Mouse (Mus musculus): ENCODE data around the gene Vwa5b1. TPM values are rescaled to one million over a fixed set of nuclear protein-coding genes. Genes with fewer than 3 reads are reported as not detected.
A peak's percentile ranks its signal among the peaks of the same experiment; 100 is the strongest.

The Vwa5b1 gene
- 0.11 and 0.26 TPM in 2 replicates for polyA plus RNA-seq (2014; fragmentation: Nextera tagmentation; extraction: Ambion mirVana)

- H3K9me3 ChIP-seq (ENCODE audit: control insufficient read depth, low read length) = no peaks in the 10 kb centered on the region
- ATAC-seq (replicated peaks; ENCODE audit: low FRiP score, low TSS enrichment, low read depth) (no peak), DNase-seq (ENCODE audit: low spot score) (peak; percentile 52)
- H3K27me3 ChIP-seq (replicated peaks; ENCODE audit: control insufficient read depth, insufficient read depth, low read length) = no peaks in the 10 kb centered on the region
- 16% methylated on average over 8 of the region's 8 CpGs for WGBS
- no peak within 1 kb of the TSS for H3K4me2 ChIP-seq (ENCODE audit: low read length)
- no peaks in the 10 kb centered on the region for H3K36me3 ChIP-seq (ENCODE audit: control insufficient read depth, insufficient read depth, low read length)
- H3K4me3 ChIP-seq (ENCODE audit: low read depth, low read length) = no peak within 1 kb of the TSS
- H3K27ac ChIP-seq (ENCODE audit: low read depth) = no peak within 1 kb of the TSS
- no peak within 1 kb of the TSS for H3K9ac ChIP-seq (ENCODE audit: low read length)
- H3K4me1 ChIP-seq (replicated peaks; ENCODE audit: control insufficient read depth, insufficient read depth, low read length) = no peaks in the 10 kb centered on the region
Measured at GRCm38 (mm10) chr4:138635428-138636145, at the start of gene Vwa5b1. Vwa5b1 (minus strand) TSS chr4:138635884.

- no peak for DNase-seq (ENCODE audit: low spot score)
- WGBS = 58% methylated on average over 2 of the region's 2 CpGs
- Histone ChIP-seq H3K4me3 (ENCODE audit: low read depth, low read length) (no peak overlapping the region), H3K4me2 (ENCODE audit: low read length) (no peak overlapping the region), H3K36me3 (ENCODE audit: control insufficient read depth, insufficient read depth, low read length) (no peaks in the 10 kb centered on the region), H3K9me3 (ENCODE audit: control insufficient read depth, low read length) (no peaks in the 10 kb centered on the region), H3K4me1 (replicated peaks; ENCODE audit: control insufficient read depth, insufficient read depth, low read length) (no peaks in the 10 kb centered on the region), H3K9ac (ENCODE audit: low read length) (no peak overlapping the region), H3K27ac (ENCODE audit: low read depth) (no peak overlapping the region), H3K27me3 (replicated peaks; ENCODE audit: control insufficient read depth, insufficient read depth, low read length) (peaks cover 4% of the 10 kb centered on the region; the same call in 1 of the 2 replicates)
- no peak for ATAC-seq (replicated peaks; ENCODE audit: low FRiP score, low TSS enrichment, low read depth)
Measured at GRCm38 (mm10) chr4:138682760-138683159, 47.1 kb upstream of the Vwa5b1 start.

- H3K4me3 ChIP-seq (ENCODE audit: low read depth, low read length) = no peak overlapping the region
- no peaks in the 10 kb centered on the region for H3K36me3 ChIP-seq (ENCODE audit: control insufficient read depth, insufficient read depth, low read length)
- no peak for DNase-seq (ENCODE audit: low spot score)
- H3K9me3 ChIP-seq (ENCODE audit: control insufficient read depth, low read length) = no peaks in the 10 kb centered on the region
- H3K27me3 ChIP-seq (replicated peaks; ENCODE audit: control insufficient read depth, insufficient read depth, low read length) = peaks cover 8% of the 10 kb centered on the region; the same call in 1 of the 2 replicates
- no peak overlapping the region for H3K4me2 ChIP-seq (ENCODE audit: low read length)
- no peak overlapping the region for H3K9ac ChIP-seq (ENCODE audit: low read length)
- no peaks in the 10 kb centered on the region for H3K4me1 ChIP-seq (replicated peaks; ENCODE audit: control insufficient read depth, insufficient read depth, low read length)
- H3K27ac ChIP-seq (ENCODE audit: low read depth) = no peak overlapping the region
- 73% methylated on average over 4 of the region's 4 CpGs for WGBS
- ATAC-seq (replicated peaks; ENCODE audit: low FRiP score, low TSS enrichment, low read depth) = no peak
Measured at GRCm38 (mm10) chr4:138680124-138680523, 44.4 kb upstream of the Vwa5b1 start.

GRCm38 (mm10) chr4:138677579-138677978, 41.9 kb upstream of the Vwa5b1 start:
- Histone ChIP-seq H3K27me3 (replicated peaks; ENCODE audit: control insufficient read depth, insufficient read depth, low read length) (peaks cover 8% of the 10 kb centered on the region; the same call in 1 of the 2 replicates), H3K4me2 (ENCODE audit: low read length) (no peak overlapping the region), H3K4me1 (replicated peaks; ENCODE audit: control insufficient read depth, insufficient read depth, low read length) (no peaks in the 10 kb centered on the region), H3K27ac (ENCODE audit: low read depth) (no peak overlapping the region), H3K36me3 (ENCODE audit: control insufficient read depth, insufficient read depth, low read length) (no peaks in the 10 kb centered on the region), H3K4me3 (ENCODE audit: low read depth, low read length) (no peak overlapping the region), H3K9me3 (ENCODE audit: control insufficient read depth, low read length) (no peaks in the 10 kb centered on the region), H3K9ac (ENCODE audit: low read length) (no peak overlapping the region)
- 17% methylated on average over 16 of the region's 16 CpGs for WGBS
- DNase-seq (ENCODE audit: low spot score) (peak; percentile 63), ATAC-seq (replicated peaks; ENCODE audit: low FRiP score, low TSS enrichment, low read depth) (no peak)

- Histone ChIP-seq H3K27me3 (replicated peaks; ENCODE audit: control insufficient read depth, insufficient read depth, low read length) (peaks cover 8% of the 10 kb centered on the region; the same call in 1 of the 2 replicates), H3K9me3 (ENCODE audit: control insufficient read depth, low read length) (no peaks in the 10 kb centered on the region), H3K27ac (ENCODE audit: low read depth) (no peak overlapping the region), H3K4me2 (ENCODE audit: low read length) (no peak overlapping the region), H3K4me1 (replicated peaks; ENCODE audit: control insufficient read depth, insufficient read depth, low read length) (no peaks in the 10 kb centered on the region), H3K9ac (ENCODE audit: low read length) (no peak overlapping the region), H3K4me3 (ENCODE audit: low read depth, low read length) (no peak overlapping the region), H3K36me3 (ENCODE audit: control insufficient read depth, insufficient read depth, low read length) (no peaks in the 10 kb centered on the region)
- no peak for ATAC-seq (replicated peaks; ENCODE audit: low FRiP score, low TSS enrichment, low read depth)
- 12% methylated on average over 16 of the region's 16 CpGs for WGBS
- DNase-seq (ENCODE audit: low spot score) = peak; percentile 84
Measured at GRCm38 (mm10) chr4:138676480-138676879, 40.8 kb upstream of the Vwa5b1 start.

GRCm38 (mm10) chr4:138672160-138672559, 36.5 kb upstream of the Vwa5b1 start:
- Histone ChIP-seq H3K4me3 (ENCODE audit: low read depth, low read length) (no peak overlapping the region), H3K9me3 (ENCODE audit: control insufficient read depth, low read length) (no peaks in the 10 kb centered on the region), H3K36me3 (ENCODE audit: control insufficient read depth, insufficient read depth, low read length) (no peaks in the 10 kb centered on the region), H3K27ac (ENCODE audit: low read depth) (no peak overlapping the region), H3K4me1 (replicated peaks; ENCODE audit: control insufficient read depth, insufficient read depth, low read length) (no peaks in the 10 kb centered on the region), H3K27me3 (replicated peaks; ENCODE audit: control insufficient read depth, insufficient read depth, low read length) (no peaks in the 10 kb centered on the region), H3K4me2 (ENCODE audit: low read length) (no peak overlapping the region), H3K9ac (ENCODE audit: low read length) (no peak overlapping the region)
- 52% methylated on average over 4 of the region's 4 CpGs for WGBS
- DNase-seq (ENCODE audit: low spot score) (no peak), ATAC-seq (replicated peaks; ENCODE audit: low FRiP score, low TSS enrichment, low read depth) (no peak)

- WGBS = 61% methylated on average over 11 of the region's 11 CpGs
- no peaks in the 10 kb centered on the region for H3K27me3 ChIP-seq (replicated peaks; ENCODE audit: control insufficient read depth, insufficient read depth, low read length)
- peak; percentile 59; the same call in 1 of the 2 replicates for ATAC-seq (replicated peaks; ENCODE audit: low FRiP score, low TSS enrichment, low read depth)
Measured at GRCm38 (mm10) chr4:138670093-138670889, 34.6 kb upstream of the Vwa5b1 start.

GRCm38 (mm10) chr4:138666521-138666920, 30.8 kb upstream of the Vwa5b1 start:
- Histone ChIP-seq H3K4me2 (ENCODE audit: low read length) (no peak overlapping the region), H3K27me3 (replicated peaks; ENCODE audit: control insufficient read depth, insufficient read depth, low read length) (no peaks in the 10 kb centered on the region), H3K9ac (ENCODE audit: low read length) (no peak overlapping the region), H3K9me3 (ENCODE audit: control insufficient read depth, low read length) (no peaks in the 10 kb centered on the region), H3K27ac (ENCODE audit: low read depth) (no peak overlapping the region), H3K4me3 (ENCODE audit: low read depth, low read length) (no peak overlapping the region), H3K4me1 (replicated peaks; ENCODE audit: control insufficient read depth, insufficient read depth, low read length) (no peaks in the 10 kb centered on the region), H3K36me3 (ENCODE audit: control insufficient read depth, insufficient read depth, low read length) (no peaks in the 10 kb centered on the region)
- ATAC-seq (replicated peaks; ENCODE audit: low FRiP score, low TSS enrichment, low read depth) = no peak
- no peak for DNase-seq (ENCODE audit: low spot score)
- 60% methylated on average over 10 of the region's 10 CpGs for WGBS

More at GRCm38 (mm10) chr4:138670093-138670889, 34.6 kb upstream of the Vwa5b1 start:
- no peak overlapping the region for H3K9ac ChIP-seq (ENCODE audit: low read length)
- no peak overlapping the region for H3K4me3 ChIP-seq (ENCODE audit: low read depth, low read length)
- no peak overlapping the region for H3K4me2 ChIP-seq (ENCODE audit: low read length)
- H3K9me3 ChIP-seq (ENCODE audit: control insufficient read depth, low read length) = no peaks in the 10 kb centered on the region
- no peaks in the 10 kb centered on the region for H3K36me3 ChIP-seq (ENCODE audit: control insufficient read depth, insufficient read depth, low read length)
- H3K27ac ChIP-seq (ENCODE audit: low read depth) = no peak overlapping the region
- peak; percentile 54 for DNase-seq (ENCODE audit: low spot score)
- H3K4me1 ChIP-seq (replicated peaks; ENCODE audit: control insufficient read depth, insufficient read depth, low read length) = no peaks in the 10 kb centered on the region
